Mouse (Mus musculus): ENCODE measurements around the gene Iars2.
A peak's percentile ranks its signal among the peaks of the same experiment; 100 is the strongest.

Iars2 gene

DNA sequence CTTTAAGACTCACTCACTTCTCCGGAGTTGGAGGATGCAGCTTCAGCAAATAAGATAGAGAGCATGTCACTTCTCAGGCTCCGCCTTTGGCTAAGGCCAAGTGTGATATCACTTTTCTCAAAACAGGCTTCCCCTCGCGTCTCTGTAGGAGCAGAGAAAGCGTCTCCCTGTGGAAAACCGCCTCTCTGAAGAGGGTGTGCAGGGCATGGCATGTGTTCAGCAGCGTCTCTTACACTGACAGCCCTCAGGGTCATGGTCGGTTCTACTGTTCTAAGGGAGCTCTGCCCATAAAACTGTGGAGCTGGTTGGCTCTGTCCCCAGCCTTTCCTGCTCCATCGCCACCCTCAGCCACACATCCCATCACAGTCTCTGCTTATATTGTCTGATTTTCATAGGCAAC lies 49.9 kb downstream of the Iars2 start:
- no peak for DNase-seq (ENCODE audit: low spot score)

- DNase-seq (ENCODE audit: low spot score), result peak; percentile 65
These were observed 52.2 kb downstream of the Iars2 start for GRCm38 (mm10) chr1:185277022-185277421.

GRCm38 (mm10) chr1:185275976-185276375 lies 53.2 kb downstream of the Iars2 start:
- DNase-seq (ENCODE audit: low spot score), result no peak

GRCm38 (mm10) chr1:185274819-185275545 lies 54.2 kb downstream of the Iars2 start:
- DNase-seq (ENCODE audit: low spot score), result no peak

GRCm38 (mm10) chr1:185271373-185271772 lies 57.8 kb downstream of the Iars2 start:
- DNase-seq (ENCODE audit: low spot score), result no peak

DNA sequence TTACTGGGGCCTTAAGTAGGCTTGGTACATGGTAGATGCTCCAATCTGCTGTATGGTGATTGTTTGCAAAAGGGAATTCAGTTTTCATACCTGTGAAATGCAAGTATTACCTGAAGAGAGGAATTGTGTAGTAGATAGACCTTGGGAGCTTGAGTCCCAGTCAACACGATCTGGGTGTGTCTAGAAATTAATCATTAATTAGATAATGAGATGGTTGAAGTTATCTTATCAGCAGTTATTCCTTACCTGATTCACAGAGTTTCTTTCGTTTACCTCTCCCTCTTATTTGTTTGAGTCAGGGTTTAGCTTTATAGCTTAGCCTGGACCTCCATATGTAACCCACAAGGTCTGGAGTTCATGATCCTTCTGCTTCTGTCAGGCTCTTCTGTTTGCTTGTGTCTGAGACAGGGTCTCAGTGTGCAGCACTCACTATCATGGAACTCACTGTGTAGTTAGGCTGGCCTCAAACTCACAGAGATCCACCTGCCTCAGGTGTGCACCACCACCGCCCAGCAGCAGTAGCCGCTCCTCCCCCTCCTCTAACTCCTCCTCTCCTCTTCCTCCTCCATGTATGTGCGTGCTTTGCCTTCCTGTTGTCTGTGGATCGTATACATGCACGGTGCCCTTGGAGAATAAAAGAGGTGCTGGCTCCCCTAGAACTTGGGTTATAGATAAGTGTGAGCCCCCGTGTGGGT lies 58.6 kb downstream of the Iars2 start:
- no peak for DNase-seq (ENCODE audit: low spot score)

DNA sequence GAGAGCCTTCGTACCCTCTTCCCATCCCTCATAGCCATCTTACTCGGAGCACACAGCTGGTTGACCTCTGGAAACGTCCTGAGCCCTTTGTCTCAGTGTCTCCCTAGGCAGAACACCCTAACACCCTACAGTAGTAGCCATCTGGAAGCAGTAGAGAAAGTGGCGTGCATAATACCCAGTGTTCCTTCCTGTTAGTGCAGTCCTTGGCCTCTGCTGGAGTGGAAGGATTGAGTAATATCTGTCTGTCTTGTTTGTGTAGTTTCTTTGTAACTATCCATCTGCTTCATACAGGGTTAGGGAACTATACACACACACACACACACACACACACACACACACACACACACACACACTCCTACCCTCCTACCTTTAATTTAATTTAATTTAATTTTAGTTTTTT lies 60.5 kb downstream of the Iars2 start:
- DNase-seq (ENCODE audit: low spot score), result no peak

DNA sequence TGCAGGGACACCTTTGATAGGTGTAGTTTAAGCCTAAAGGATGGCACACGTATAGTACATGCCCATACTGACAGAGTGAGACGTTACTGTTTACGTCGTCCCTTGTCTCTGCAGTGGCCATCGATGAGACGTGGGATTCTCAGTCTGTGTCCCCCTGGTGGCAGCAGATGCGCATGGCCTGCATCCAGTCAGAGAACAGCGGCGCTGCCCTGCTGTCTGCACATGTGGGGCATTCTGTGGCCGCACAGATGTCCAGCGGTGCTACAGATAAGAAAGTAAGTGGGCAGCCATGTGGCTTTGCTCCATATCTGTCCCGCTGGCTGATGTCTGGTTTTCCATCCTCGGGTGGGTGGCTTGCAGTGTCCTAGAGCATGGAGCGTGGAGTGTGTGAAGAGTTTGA lies 66.6 kb downstream of the Iars2 start:
- DNase-seq (ENCODE audit: low spot score), result no peak

GRCm38 (mm10) chr1:185256753-185257152 lies 72.4 kb downstream of the Iars2 start:
- peak; percentile 16 for DNase-seq (ENCODE audit: low spot score)

DNA sequence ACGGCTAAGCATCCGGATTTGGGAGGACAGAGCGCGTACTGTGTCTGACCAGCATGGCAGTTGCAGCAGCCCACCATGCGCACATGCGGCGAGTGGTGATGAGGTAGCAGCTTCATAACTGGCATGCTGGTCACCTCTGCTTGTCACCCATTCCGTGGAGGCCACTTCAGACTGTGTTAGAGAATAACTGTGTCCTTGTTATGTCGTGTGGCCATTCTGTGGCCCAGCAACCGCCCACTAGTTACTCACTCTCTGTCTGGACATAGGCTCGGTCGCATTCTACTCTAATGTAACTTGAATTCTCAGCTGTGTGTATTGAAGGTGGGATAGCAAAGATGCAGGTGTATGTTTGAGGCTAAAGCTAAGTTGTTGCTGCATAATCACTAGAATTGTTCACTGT lies 73.9 kb downstream of the Iars2 start:
- DNase-seq (ENCODE audit: low spot score), result no peak

DNA sequence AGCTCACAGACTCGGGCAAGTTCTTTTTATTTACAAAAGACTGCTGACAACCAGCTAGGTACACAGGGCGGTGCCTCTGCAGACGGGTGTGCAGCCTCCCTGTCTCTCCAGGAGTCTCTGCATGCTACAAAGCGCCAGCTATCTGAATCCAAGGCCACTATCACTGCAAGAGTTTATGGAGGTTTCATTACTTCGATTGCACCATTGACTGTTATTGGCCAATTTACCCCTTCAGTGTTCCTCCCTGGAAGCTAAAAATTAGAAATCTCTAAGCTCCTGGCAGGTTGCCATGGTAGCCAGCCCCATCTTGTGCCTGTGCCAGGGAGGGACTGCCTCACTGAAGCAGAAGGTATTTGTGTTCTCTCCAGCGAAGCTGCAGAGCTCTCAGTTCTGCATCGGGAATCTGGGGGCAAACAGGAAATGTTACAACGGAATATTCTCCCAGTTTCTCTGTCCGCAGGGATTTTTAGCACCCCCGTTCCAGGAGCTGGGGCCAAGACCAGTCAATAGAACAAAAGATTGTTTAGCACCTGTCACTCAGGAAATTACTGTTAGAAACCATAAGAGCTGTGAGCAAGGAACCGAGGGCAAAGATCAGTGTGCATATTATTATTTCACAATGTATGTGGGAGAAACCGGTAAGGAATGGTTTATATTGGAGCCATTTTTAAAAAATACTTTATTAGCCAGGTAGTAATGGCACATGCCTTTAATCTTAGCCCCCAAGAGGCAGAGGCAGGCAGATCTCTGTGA lies 75.9 kb downstream of the Iars2 start:
- no peak for DNase-seq (ENCODE audit: low spot score)

- DNase-seq (ENCODE audit: low spot score), result no peak
These were observed 76.8 kb downstream of the Iars2 start for GRCm38 (mm10) chr1:185252351-185252750.

GRCm38 (mm10) chr1:185248728-185249127 lies 80.5 kb downstream of the Iars2 start:
- no peak for DNase-seq (ENCODE audit: low spot score)

DNA sequence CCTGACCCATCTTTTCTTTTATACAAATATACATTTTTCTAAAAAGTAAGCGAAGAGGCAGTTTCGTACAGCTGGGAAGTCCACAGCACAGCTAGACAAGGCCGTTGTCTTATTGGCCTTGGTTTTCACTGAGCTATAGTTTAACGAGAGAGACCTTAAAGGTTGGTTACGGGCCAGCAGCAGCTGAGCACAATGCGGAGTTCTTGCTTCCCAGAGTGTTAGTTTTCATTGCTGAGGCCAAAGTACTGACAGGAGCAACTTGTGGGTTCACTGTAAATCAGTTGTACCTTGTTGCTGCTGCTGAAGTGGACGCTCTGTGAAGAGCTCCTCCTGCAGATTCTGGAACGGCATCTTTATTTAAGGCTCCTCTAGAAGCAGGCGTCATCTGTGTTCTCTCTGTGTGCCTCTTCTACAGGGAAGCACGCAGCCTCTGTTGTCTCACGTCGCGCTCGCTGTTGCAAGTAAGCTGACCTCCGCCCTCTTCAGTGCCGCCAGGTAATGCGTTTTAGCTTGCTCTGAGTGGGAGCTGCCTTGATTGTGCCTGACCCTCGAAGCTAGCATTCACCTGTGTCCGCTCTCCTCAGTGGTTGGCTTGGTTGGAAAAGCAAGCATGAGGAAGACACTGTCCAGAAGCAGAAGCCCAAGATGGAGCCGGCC lies 81.6 kb downstream of the Iars2 start:
- DNase-seq (ENCODE audit: low spot score), result no peak

DNA sequence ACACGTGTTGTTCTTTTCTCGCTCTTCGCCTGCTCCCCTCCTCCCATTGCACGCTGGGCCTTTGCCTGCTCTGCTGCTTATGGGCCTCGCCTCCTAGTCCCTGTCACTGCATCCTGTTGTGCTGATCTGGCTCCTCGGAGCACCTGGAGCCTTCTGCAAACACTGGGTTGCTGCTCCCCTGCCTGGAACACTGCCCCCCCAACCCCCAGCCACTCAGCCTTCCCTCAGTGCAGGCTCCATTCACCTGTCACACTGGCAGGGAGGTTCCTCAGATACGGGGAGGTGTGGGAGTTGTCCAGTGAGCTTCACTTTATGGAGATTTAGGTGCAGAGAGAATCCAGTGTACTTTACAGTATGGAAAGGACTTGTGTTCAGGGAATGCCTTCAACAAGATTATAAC lies 83.7 kb downstream of the Iars2 start:
- DNase-seq (ENCODE audit: low spot score), result no peak

DNA sequence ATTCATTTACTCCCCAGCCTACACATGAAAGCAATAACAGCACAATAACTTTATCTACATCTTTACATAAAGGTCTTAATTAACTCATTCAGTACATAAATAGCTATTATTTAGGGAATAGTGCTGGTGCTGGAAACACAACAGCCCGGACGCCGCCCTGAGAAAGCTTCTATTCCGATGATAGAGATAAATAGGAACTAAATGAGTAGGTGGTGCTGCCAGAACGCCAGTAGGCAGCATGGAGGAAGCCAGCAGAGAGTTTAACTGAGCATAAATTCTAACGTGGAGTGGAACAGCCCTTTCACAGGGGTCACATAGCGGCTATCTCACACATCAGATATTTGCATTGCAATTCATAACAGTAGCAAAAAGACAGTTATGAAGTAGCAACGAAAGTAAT lies 86.2 kb downstream of the Iars2 start:
- no peak for DNase-seq (ENCODE audit: low spot score)

GRCm38 (mm10) chr1:185236530-185236929 lies 92.7 kb downstream of the Iars2 start:
- peak; percentile 25 for DNase-seq (ENCODE audit: low spot score)

GRCm38 (mm10) chr1:185235837-185236236 lies 93.4 kb downstream of the Iars2 start:
- peak; percentile 69 for DNase-seq (ENCODE audit: low spot score)

Measured in lung, postnatal 25 days (tissue).